Mouse (Mus musculus) testis, adult 2 months (tissue): ENCODE measurements around the gene Riok1.

Experiments
- CTCF ChIP-seq: fragments of 200-500 bp; IDR thresholded peaks from 2 replicates; pipeline ENCODE4 v1.5.1; 2012; ENCODE audit warnings: low read depth, mild to moderate bottlenecking, inconsistent platforms, low read length, moderate library complexity; ENCODE audit not compliant: control insufficient read depth, insufficient read depth, insufficient replicate concordance
- POLR2A ChIP-seq: fragments of 200-500 bp; IDR thresholded peaks from 2 replicates; pipeline ENCODE4 v1.6.1; 2012; ENCODE audit warnings: low read depth, mild to moderate bottlenecking, inconsistent platforms, low read length, moderate library complexity; ENCODE audit not compliant: control insufficient read depth

- TF ChIP-seq CTCF (no peak), POLR2A (no peak)
These were observed 53.1 kb downstream of the Riok1 start for GRCm38 (mm10) chr13:38089871-38090270.
